Mouse (Mus musculus) thymus, adult 2 months (tissue): ENCODE measurements around the gene Agrp.

Experiments used
- CTCF ChIP-seq: fragments of 200-500 bp; IDR thresholded peaks from 2 replicates; pipeline ENCODE4 v1.5.1; 2012; ENCODE audit warnings: mild to moderate bottlenecking, control low read depth, low read length, moderate library complexity, borderline replicate concordance; ENCODE audit not compliant: control insufficient read depth, poor library complexity, insufficient read depth; ENCODE audit errors: extremely low read depth
- POLR2A ChIP-seq: fragments of 200-500 bp; IDR thresholded peaks from 2 replicates; pipeline ENCODE4 v1.6.1; 2012; ENCODE audit warnings: mild to moderate bottlenecking, low read length, control low read depth, moderate library complexity; ENCODE audit not compliant: control insufficient read depth, poor library complexity, insufficient read depth; ENCODE audit errors: extremely low read depth

- no peak for TF ChIP-seq POLR2A
- TF ChIP-seq CTCF = no peak
Measured at GRCm38 (mm10) chr8:105571810-105572209, 65.4 kb downstream of the Agrp start.
